Mouse (Mus musculus) forebrain, embryonic 13.5 days (tissue): ENCODE data around the gene Kcnn3. TPM values are rescaled to one million over a fixed set of nuclear protein-coding genes. Genes with fewer than 3 reads are reported as not detected.

Experiments
- polyA plus RNA-seq: library from polyadenylated mRNA; unstranded; fragments of >200 nt; fragmentation: Nextera tagmentation; extraction: Ambion mirVana; gene quantifications from 2 replicates; pipeline ENCODE4 v1.2.1, GENCODE M21; 2015

Kcnn3 gene
- polyA plus RNA-seq, 1 experiment from 2014 or later, result 4.3 TPM

Other genes starting within 250 kb of the Kcnn3 start
- gene Slc50a1, start 249.6 kb upstream of the Kcnn3 start, polyA plus RNA-seq, result 25.8 and 32.7 TPM in 2 replicates
- gene Efna1, start 239.0 kb upstream of the Kcnn3 start, polyA plus RNA-seq, result 9.5 and 10.9 TPM in 2 replicates
- 18.7 and 23.4 TPM in 2 replicates for gene Efna3, start 197.2 kb upstream of the Kcnn3 start, polyA plus RNA-seq
- gene Efna4, start 182.1 kb upstream of the Kcnn3 start, polyA plus RNA-seq, result 16.0 and 16.3 TPM in 2 replicates
- gene Adam15, start 170.2 kb upstream of the Kcnn3 start, polyA plus RNA-seq, result 24.1 and 27.5 TPM in 2 replicates
- 0.06 and 0.13 TPM in 2 replicates for gene Dcst2, start 158.2 kb upstream of the Kcnn3 start, polyA plus RNA-seq
- gene Dcst1, start 154.9 kb upstream of the Kcnn3 start, polyA plus RNA-seq, result 0.37 and 0.57 TPM in 2 replicates
- gene Zbtb7b, start 125.4 kb upstream of the Kcnn3 start, polyA plus RNA-seq, result 0.41 and 0.67 TPM in 2 replicates
- gene Lenep, start 117.4 kb upstream of the Kcnn3 start, polyA plus RNA-seq, result 0.52 and 0.55 TPM in 2 replicates
- 36.3 and 39.4 TPM in 2 replicates for gene Flad1, start 108.3 kb upstream of the Kcnn3 start, polyA plus RNA-seq
- 352 TPM in 2 replicates for gene Cks1b, start 101.8 kb upstream of the Kcnn3 start, polyA plus RNA-seq
- 15.9 and 16.7 TPM in 2 replicates for gene Shc1, start 101.7 kb upstream of the Kcnn3 start, polyA plus RNA-seq
- gene Pygo2, start 90.0 kb upstream of the Kcnn3 start, polyA plus RNA-seq, result 30.4 and 32.4 TPM in 2 replicates
- gene Pbxip1, start 83.5 kb upstream of the Kcnn3 start, polyA plus RNA-seq, result 10.2 TPM in 2 replicates
- 73.3 and 75.0 TPM in 2 replicates for gene Pmvk, start 65.6 kb upstream of the Kcnn3 start, polyA plus RNA-seq
- 15.6 and 19.0 TPM in 2 replicates for gene Adar, start 194.9 kb downstream of the Kcnn3 start, polyA plus RNA-seq
- 18.6 and 20.6 TPM in 2 replicates for gene Chrnb2, start 244.5 kb downstream of the Kcnn3 start, polyA plus RNA-seq